Mouse (Mus musculus) retina, embryonic 14.5 days (tissue): ENCODE results near the gene Gm34302.
A peak's percentile ranks its signal among the peaks of the same experiment; 100 is the strongest.
"Not testable (repeated sequence)": the region's sequence is repeated elsewhere in the genome, so short reads cannot be mapped to it uniquely, and the experiment has no call there.

Experiments
- DNase-seq: peaks from one replicate; pipeline ENCODE4 v3.0.0-alpha.2; 2015; ENCODE audit warnings: low spot score

The Gm34302 gene

GRCm38 (mm10) chr3:63483726-63484125, at the start of gene Gm34302:
Gm34302 (minus strand) TSS chr3:63483879.
- DNase-seq = no peak

- DNase-seq = no peak
These were observed 48.2 kb upstream of the Gm34302 start for GRCm38 (mm10) chr3:63531847-63532246.

- no peak for DNase-seq
These were observed 34.0 kb upstream of the Gm34302 start for GRCm38 (mm10) chr3:63517681-63518080.

- DNase-seq = not testable (repeated sequence)
These were observed 32.6 kb upstream of the Gm34302 start for GRCm38 (mm10) chr3:63516279-63516678.

GRCm38 (mm10) chr3:63511316-63511715, 27.6 kb upstream of the Gm34302 start:
- no peak for DNase-seq

GRCm38 (mm10) chr3:63509484-63509883, 25.8 kb upstream of the Gm34302 start:
- no peak for DNase-seq

GRCm38 (mm10) chr3:63508924-63509323, 25.2 kb upstream of the Gm34302 start:
- DNase-seq = no peak

- no peak for DNase-seq
These were observed 20.8 kb upstream of the Gm34302 start for GRCm38 (mm10) chr3:63504433-63504832.

GRCm38 (mm10) chr3:63494625-63495382, 11.1 kb upstream of the Gm34302 start:
- peak; percentile 3 for DNase-seq

GRCm38 (mm10) chr3:63493563-63493962, 9.9 kb upstream of the Gm34302 start:
- no peak for DNase-seq

GRCm38 (mm10) chr3:63440426-63441125, 43.1 kb downstream of the Gm34302 start:
- DNase-seq = no peak

GRCm38 (mm10) chr3:63439738-63440137, 43.9 kb downstream of the Gm34302 start:
- no peak for DNase-seq

- no peak for DNase-seq
These were observed 44.8 kb downstream of the Gm34302 start for GRCm38 (mm10) chr3:63438898-63439297.
